Mouse (Mus musculus) erythroid progenitor cell, adult 5-6 weeks (primary cell): ENCODE measurements around the gene Defb41. TPM values are rescaled to one million over a fixed set of nuclear protein-coding genes. Genes with fewer than 3 reads are reported as not detected.
"Not testable (repeated sequence)": the region's sequence is repeated elsewhere in the genome, so short reads cannot be mapped to it uniquely, and the experiment has no call there.

Experiments
- ATAC-seq: replicated peaks from 2 replicates; pipeline ENCODE4 v1.8.0; 2016; ENCODE audit warnings: moderate number of reproducible peaks, mild to moderate bottlenecking, moderate TSS enrichment, inconsistent platforms; ENCODE audit not compliant: poor library complexity, low FRiP score, severe bottlenecking
- total RNA-seq, 2 experiments: library from RNA; stranded (forward) in 1 of 2; stranded (reverse) in 1 of 2; fragments of 150-400 nt in 1 of 2; fragments of 186-747, 209-891 nt in 1 of 2; gene quantifications; 2 replicates each; pipeline versions ENCODE4 v1.2.3 to v1.2.4; 2015 to 2017; ENCODE audit warnings: low replicate concordance in 2 of 2

Gene Defb41
- total RNA-seq (2015; ENCODE audit: low replicate concordance) (not detected in 2 replicates), total RNA-seq (2017; ENCODE audit: low replicate concordance) (not detected in 2 replicates)

GRCm38 (mm10) chr1:18265038-18265437 is at the start of gene Defb41:
TSS of gene Defb41 (minus strand) at chr1:18265138.
- ATAC-seq: no peak

GRCm38 (mm10) chr1:18308474-18308829 is 43.5 kb upstream of the Defb41 start:
- no peak for ATAC-seq

GRCm38 (mm10) chr1:18307545-18308473 is 42.9 kb upstream of the Defb41 start:
- ATAC-seq: no peak

GRCm38 (mm10) chr1:18292515-18292914 is 27.6 kb upstream of the Defb41 start:
- no peak for ATAC-seq

- no peak for ATAC-seq
These were observed 23.9 kb upstream of the Defb41 start for GRCm38 (mm10) chr1:18288860-18289259.

- ATAC-seq: no peak
These were observed 22.4 kb upstream of the Defb41 start for GRCm38 (mm10) chr1:18287371-18287770.

GRCm38 (mm10) chr1:18271095-18271494 is 6.2 kb upstream of the Defb41 start:
- ATAC-seq: no peak

GRCm38 (mm10) chr1:18268845-18269244 is 3.9 kb upstream of the Defb41 start:
- no peak for ATAC-seq

- ATAC-seq: not testable (repeated sequence)
These were observed 18.9 kb downstream of the Defb41 start for GRCm38 (mm10) chr1:18245801-18246580.

- no peak for ATAC-seq
These were observed 27.6 kb downstream of the Defb41 start, which contains the start of gene Defb18 for GRCm38 (mm10) chr1:18237343-18237742. TSS of gene Defb18 (minus strand) at chr1:18237443.

- ATAC-seq: no peak
These were observed 41.5 kb downstream of the Defb41 start for GRCm38 (mm10) chr1:18223385-18223945.

Other genes starting within 250 kb of the Defb41 start
- gene Crisp4, start 119.2 kb downstream of the Defb41 start, total RNA-seq (2015; ENCODE audit: low replicate concordance): not detected in 2 replicates
- gene Crisp4, start 119.2 kb downstream of the Defb41 start, total RNA-seq (2017; ENCODE audit: low replicate concordance): not detected in 2 replicates
- gene Defb18, start 27.7 kb downstream of the Defb41 start, total RNA-seq (2015; ENCODE audit: low replicate concordance): not detected in 2 replicates
- gene Defb18, start 27.7 kb downstream of the Defb41 start, total RNA-seq (2017; ENCODE audit: low replicate concordance): not detected in 2 replicates